Mouse (Mus musculus) midbrain, embryonic 13.5 days (tissue): ENCODE results near the gene Dtnbp1. TPM values are rescaled to one million over a fixed set of nuclear protein-coding genes. Genes with fewer than 3 reads are reported as not detected.

Source experiments
- ATAC-seq: fragments of 200-750 bp; cut with Nextera tagmentation; 2 replicates; pipeline ENCODE4 v1.8.0; 2017; ENCODE audit warnings: mild to moderate bottlenecking, moderate TSS enrichment, moderate library complexity
- H3K27ac ChIP-seq: fragments of 300-500 bp; sonication (generic); 2 replicates; pipeline ENCODE4 v1.5.1; 2015; ENCODE audit warnings: inconsistent platforms, mild to moderate bottlenecking, moderate library complexity
- H3K27me3 ChIP-seq: fragments of 300-500 bp; sonication (generic); 2 replicates; pipeline ENCODE4 v1.6.1; 2015; ENCODE audit warnings: mild to moderate bottlenecking, inconsistent platforms
- H3K36me3 ChIP-seq: fragments of 300-500 bp; sonication (generic); 2 replicates; pipeline ENCODE4 v1.6.1; 2015; ENCODE audit warnings: mild to moderate bottlenecking, inconsistent platforms
- H3K4me1 ChIP-seq: fragments of 300-500 bp; sonication (generic); replicated peaks from 2 replicates; pipeline ENCODE4 v1.6.1; 2015; ENCODE audit warnings: inconsistent platforms
- H3K4me2 ChIP-seq: fragments of 300-500 bp; sonication (generic); replicated peaks from 2 replicates; pipeline ENCODE4 v1.6.1; 2015; ENCODE audit warnings: moderate library complexity, mild to moderate bottlenecking, inconsistent platforms
- H3K4me3 ChIP-seq: fragments of 300-500 bp; sonication (generic); replicated peaks from 2 replicates; pipeline ENCODE4 v1.5.1; 2015; ENCODE audit warnings: mild to moderate bottlenecking, inconsistent platforms
- H3K9ac ChIP-seq: fragments of 300-500 bp; sonication (generic); replicated peaks from 2 replicates; pipeline ENCODE4 v1.6.1; 2015; ENCODE audit warnings: mild to moderate bottlenecking, inconsistent platforms
- H3K9me3 ChIP-seq: fragments of 300-500 bp; sonication (generic); 2 replicates; pipeline ENCODE4 v1.6.1; 2016; ENCODE audit warnings: mild to moderate bottlenecking, inconsistent platforms
- WGBS: fragments of 180-500 bp; shearing (Covaris S2); methylation state at CpG from one replicate; pipeline ENCODE4 v1.1.7; 2015; 5-methylcytosine and 5-hydroxymethylcytosine counted together
- polyA plus RNA-seq: library from polyadenylated mRNA; unstranded; fragments of >200 nt; fragmentation: Nextera tagmentation; extraction: Ambion mirVana; gene quantifications from 2 replicates; pipeline ENCODE4 v1.2.1, GENCODE M21; 2015

The Dtnbp1 gene
- polyA plus RNA-seq, 1 experiment from 2014 or later = 109 TPM

- peaks cover 91% of the 10 kb centered on the region for H3K36me3 ChIP-seq
Measured at GRCm38 (mm10) chr13:44913560-44913959, 88.4 kb downstream of the Dtnbp1 start.

GRCm38 (mm10) chr13:44912851-44913250 is 89.1 kb downstream of the Dtnbp1 start:
- no peak overlapping the region for H3K4me3 ChIP-seq
- no peak for ATAC-seq
- no peaks in the 10 kb centered on the region for H3K9me3 ChIP-seq
- WGBS = 92% methylated on average over 2 of the region's 2 CpGs
- peaks cover 91% of the 10 kb centered on the region for H3K36me3 ChIP-seq
- no peak overlapping the region; the same call in 1 of the 2 replicates for H3K27ac ChIP-seq
- no peaks in the 10 kb centered on the region for H3K27me3 ChIP-seq
- H3K9ac ChIP-seq = no peak overlapping the region
- 0 out of 2 replicates have a peak, but pooled peaks cover 7% of the 10 kb centered on the region for H3K4me1 ChIP-seq
- no peak overlapping the region for H3K4me2 ChIP-seq

More at GRCm38 (mm10) chr13:44913560-44913959, 88.4 kb downstream of the Dtnbp1 start:
- no peak for ATAC-seq
- Histone ChIP-seq H3K4me2 (no peak overlapping the region), H3K9me3 (no peaks in the 10 kb centered on the region), H3K27me3 (no peaks in the 10 kb centered on the region), H3K4me1 (0 out of 2 replicates have a peak, but pooled peaks cover 4% of the 10 kb centered on the region), H3K4me3 (no peak overlapping the region), H3K27ac (no peak overlapping the region), H3K9ac (no peak overlapping the region)
- WGBS = 66% methylated on average over 7 of the region's 7 CpGs

DNA sequence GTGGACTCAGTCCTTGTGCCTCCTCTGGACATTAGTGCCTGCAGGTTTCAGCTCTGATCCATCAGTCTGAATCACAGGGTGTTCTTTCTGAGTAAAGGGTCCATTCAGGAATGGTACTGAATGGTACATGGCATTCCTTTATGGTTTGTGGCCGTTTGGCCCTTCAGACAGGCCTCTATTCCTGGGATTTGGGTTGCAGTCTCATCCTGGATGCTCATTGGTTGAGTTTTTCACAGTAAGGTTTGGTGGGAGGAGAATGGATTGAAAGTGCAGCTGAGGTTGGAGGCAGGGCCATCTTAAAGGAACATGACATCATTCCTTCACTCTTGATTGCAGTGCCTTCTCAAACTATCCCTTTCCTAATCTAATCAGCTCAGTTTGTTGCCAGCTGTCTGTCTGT is 93.2 kb downstream of the Dtnbp1 start:
- WGBS = 4% methylated on average over 1 of the region's 1 CpGs
- no peak overlapping the region for H3K27ac ChIP-seq
- H3K36me3 ChIP-seq = peaks cover 85% of the 10 kb centered on the region

DNA sequence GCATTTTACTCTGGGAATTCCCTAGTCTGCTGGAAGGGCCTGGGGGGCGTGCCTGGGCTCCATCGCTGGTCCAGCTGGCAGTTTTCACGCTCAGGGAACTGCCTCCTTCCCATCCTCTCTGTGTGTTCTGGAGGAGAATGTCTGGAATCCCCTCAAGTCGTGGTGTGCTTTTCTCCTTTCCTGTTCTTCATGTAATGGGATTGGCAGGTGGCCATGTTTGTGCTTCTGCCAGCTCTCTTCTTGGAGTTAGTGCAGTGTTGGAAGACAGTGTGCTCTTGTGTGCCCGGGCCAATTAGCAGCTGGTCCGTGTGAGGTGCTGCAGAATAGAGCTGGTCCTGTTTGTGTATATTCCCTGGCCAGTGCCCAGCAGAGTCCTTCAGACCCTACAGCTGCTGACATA is 94.2 kb downstream of the Dtnbp1 start:
- Histone ChIP-seq H3K4me3 (no peak overlapping the region), H3K27me3 (no peaks in the 10 kb centered on the region), H3K4me1 (0 out of 2 replicates have a peak, but pooled peaks cover 9% of the 10 kb centered on the region), H3K36me3 (peaks cover 83% of the 10 kb centered on the region), H3K27ac (peak overlapping the region; percentile 58; the same call in 1 of the 2 replicates), H3K4me2 (no peak overlapping the region), H3K9ac (no peak overlapping the region), H3K9me3 (no peaks in the 10 kb centered on the region)
- 40% methylated on average over 6 of the region's 6 CpGs for WGBS
- peak; percentile 93 for ATAC-seq

More for the DNA sequence above, 93.2 kb downstream of the Dtnbp1 start:
- Histone ChIP-seq H3K9me3 (no peaks in the 10 kb centered on the region), H3K4me3 (no peak overlapping the region), H3K9ac (no peak overlapping the region), H3K27me3 (no peaks in the 10 kb centered on the region), H3K4me1 (0 out of 2 replicates have a peak, but pooled peaks cover 9% of the 10 kb centered on the region), H3K4me2 (no peak overlapping the region)
- ATAC-seq = no peak

GRCm38 (mm10) chr13:44906141-44906540 is 95.8 kb downstream of the Dtnbp1 start:
- Histone ChIP-seq H3K36me3 (peaks cover 82% of the 10 kb centered on the region), H3K4me3 (no peak overlapping the region), H3K4me2 (no peak overlapping the region), H3K9ac (no peak overlapping the region), H3K27me3 (no peaks in the 10 kb centered on the region), H3K27ac (no peak overlapping the region), H3K9me3 (no peaks in the 10 kb centered on the region), H3K4me1 (0 out of 2 replicates have a peak, but pooled peaks cover 9% of the 10 kb centered on the region)
- no peak for ATAC-seq
- WGBS = 93% methylated on average over 11 of the region's 11 CpGs

GRCm38 (mm10) chr13:44904271-44904670 is 97.7 kb downstream of the Dtnbp1 start:
- 0 out of 2 replicates have a peak, but pooled peaks cover 9% of the 10 kb centered on the region for H3K4me1 ChIP-seq
- no peak overlapping the region for H3K9ac ChIP-seq
- H3K4me2 ChIP-seq = no peak overlapping the region
- no peak for ATAC-seq
- H3K27ac ChIP-seq = no peak overlapping the region
- H3K9me3 ChIP-seq = no peaks in the 10 kb centered on the region
- no peaks in the 10 kb centered on the region for H3K27me3 ChIP-seq
- 81% methylated on average over 1 of the region's 1 CpGs for WGBS
- no peak overlapping the region for H3K4me3 ChIP-seq
- peaks cover 74% of the 10 kb centered on the region for H3K36me3 ChIP-seq

DNA sequence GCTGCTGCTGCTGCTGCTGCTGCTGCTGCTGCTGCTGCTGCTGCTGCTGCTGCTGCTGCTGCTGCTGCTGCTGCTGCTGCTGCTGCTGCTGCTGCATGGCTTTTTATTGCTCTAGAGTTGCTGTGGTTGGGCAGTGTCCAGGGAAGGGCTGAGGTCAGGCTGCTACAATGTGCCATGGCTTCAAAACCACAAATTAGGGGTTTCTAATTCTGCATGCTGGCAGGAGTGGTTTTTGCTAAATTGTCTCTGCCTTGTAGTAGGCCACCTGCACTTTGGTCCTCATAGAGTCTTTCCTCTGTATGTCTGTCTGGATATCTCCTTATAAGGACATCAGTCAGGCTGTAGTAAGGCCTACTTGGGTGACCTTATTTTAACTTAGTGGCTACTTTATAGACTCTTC is 98.5 kb downstream of the Dtnbp1 start:
- no peak for ATAC-seq
- Histone ChIP-seq H3K4me2 (no peak overlapping the region), H3K9ac (no peak overlapping the region), H3K9me3 (no peaks in the 10 kb centered on the region), H3K4me3 (no peak overlapping the region), H3K4me1 (0 out of 2 replicates have a peak, but pooled peaks cover 3% of the 10 kb centered on the region), H3K27ac (no peak overlapping the region), H3K36me3 (peaks cover 75% of the 10 kb centered on the region), H3K27me3 (no peaks in the 10 kb centered on the region)

DNA sequence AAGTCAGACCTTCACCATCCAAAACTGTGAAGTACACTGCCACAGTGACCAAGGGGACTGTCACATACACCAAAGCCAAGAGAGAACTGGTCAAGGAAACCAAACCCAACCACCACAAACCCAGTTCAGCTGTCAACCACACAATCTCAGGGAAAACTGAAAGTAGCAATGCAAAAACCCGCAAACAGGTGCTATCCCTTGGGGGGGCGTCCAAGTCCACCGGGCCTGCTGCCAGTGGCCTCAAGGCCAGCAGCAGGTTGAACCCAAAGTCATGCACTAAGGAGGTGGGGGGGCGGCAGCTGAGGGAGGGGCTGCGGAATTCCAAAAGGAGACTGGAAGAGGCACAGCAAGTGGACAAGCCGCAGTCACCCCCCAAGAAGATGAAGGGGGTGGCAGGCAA is 99.6 kb downstream of the Dtnbp1 start:
- Histone ChIP-seq H3K36me3 (peaks cover 76% of the 10 kb centered on the region), H3K9ac (no peak overlapping the region), H3K27ac (no peak overlapping the region), H3K4me3 (no peak overlapping the region), H3K4me1 (no peaks in the 10 kb centered on the region), H3K27me3 (no peaks in the 10 kb centered on the region), H3K9me3 (no peaks in the 10 kb centered on the region), H3K4me2 (no peak overlapping the region)
- WGBS = 97% methylated on average over 6 of the region's 6 CpGs
- ATAC-seq = no peak

GRCm38 (mm10) chr13:44896211-44896610 is 105.7 kb downstream of the Dtnbp1 start:
- Histone ChIP-seq H3K9ac (no peak overlapping the region), H3K27me3 (no peaks in the 10 kb centered on the region), H3K36me3 (peaks cover 46% of the 10 kb centered on the region), H3K4me3 (no peak overlapping the region), H3K4me2 (no peak overlapping the region), H3K9me3 (no peaks in the 10 kb centered on the region), H3K4me1 (peaks cover 4% of the 10 kb centered on the region), H3K27ac (no peak overlapping the region)
- WGBS = 96% methylated on average over 12 of the region's 12 CpGs
- no peak for ATAC-seq

- WGBS = 69% methylated on average over 5 of the region's 5 CpGs
- H3K4me2 ChIP-seq = no peak overlapping the region
- ATAC-seq = no peak
- no peak overlapping the region for H3K4me3 ChIP-seq
- H3K9me3 ChIP-seq = no peaks in the 10 kb centered on the region
- H3K27me3 ChIP-seq = no peaks in the 10 kb centered on the region
- H3K27ac ChIP-seq = no peak overlapping the region
- H3K4me1 ChIP-seq = peaks cover 13% of the 10 kb centered on the region
- peaks cover 30% of the 10 kb centered on the region for H3K36me3 ChIP-seq
- no peak overlapping the region for H3K9ac ChIP-seq
Measured at GRCm38 (mm10) chr13:44891813-44892730, 109.9 kb downstream of the Dtnbp1 start.

GRCm38 (mm10) chr13:44890612-44891011 is 111.3 kb downstream of the Dtnbp1 start:
- H3K27ac ChIP-seq = no peak overlapping the region
- no peak for ATAC-seq

DNA sequence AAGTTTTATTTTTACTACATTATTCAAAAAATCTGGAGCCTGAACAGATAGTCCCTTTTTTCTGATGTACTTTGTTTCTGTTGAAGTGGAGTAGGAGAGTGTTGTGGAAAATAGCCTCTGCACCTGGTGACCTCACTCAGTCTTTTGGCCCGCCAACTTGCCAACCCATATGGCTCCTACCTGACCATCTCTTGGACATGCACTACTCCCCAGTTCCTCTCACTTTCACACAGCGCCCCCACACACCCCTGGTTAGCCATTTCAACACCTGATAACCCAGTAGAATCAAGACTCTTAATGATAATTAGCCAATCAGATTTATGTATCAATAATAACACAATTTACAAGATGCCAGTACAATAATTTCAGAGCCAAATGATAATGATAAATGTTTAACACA is 115.7 kb downstream of the Dtnbp1 start:
- Histone ChIP-seq H3K4me1 (peaks cover 8% of the 10 kb centered on the region), H3K27ac (no peak overlapping the region), H3K36me3 (peaks cover 19% of the 10 kb centered on the region), H3K4me2 (no peak overlapping the region), H3K27me3 (no peaks in the 10 kb centered on the region), H3K4me3 (no peak overlapping the region), H3K9ac (no peak overlapping the region), H3K9me3 (no peaks in the 10 kb centered on the region)
- ATAC-seq = no peak
- 92% methylated on average over 2 of the region's 2 CpGs for WGBS

More at GRCm38 (mm10) chr13:44890612-44891011, 111.3 kb downstream of the Dtnbp1 start:
- no peak overlapping the region for H3K4me3 ChIP-seq
- H3K9me3 ChIP-seq = no peaks in the 10 kb centered on the region
- no peak overlapping the region for H3K4me2 ChIP-seq
- peaks cover 13% of the 10 kb centered on the region for H3K4me1 ChIP-seq
- H3K9ac ChIP-seq = no peak overlapping the region
- peaks cover 25% of the 10 kb centered on the region for H3K36me3 ChIP-seq
- no peaks in the 10 kb centered on the region for H3K27me3 ChIP-seq
- WGBS = 57% methylated on average over 2 of the region's 2 CpGs
